Mouse (Mus musculus) brain, embryonic 14.5 days (tissue): ENCODE measurements around the gene Ston1.

Experiments used
- CTCF ChIP-seq: fragments of 200-500 bp; IDR thresholded peaks from 2 replicates; pipeline ENCODE4 v1.5.1; 2012; ENCODE audit warnings: inconsistent platforms, mild to moderate bottlenecking, moderate library complexity, borderline replicate concordance; ENCODE audit not compliant: insufficient read depth, insufficient read length; ENCODE audit errors: extremely low read depth
- POLR2A ChIP-seq: fragments of 200-500 bp; IDR thresholded peaks from 2 replicates; pipeline ENCODE4 v1.6.1; 2012; ENCODE audit warnings: mild to moderate bottlenecking, inconsistent platforms, borderline replicate concordance; ENCODE audit not compliant: poor library complexity, insufficient read depth, insufficient read length, severe bottlenecking; ENCODE audit errors: extremely low read depth

GRCm38 (mm10) chr17:88583411-88583810, 14.1 kb upstream of the Ston1 start:
- TF ChIP-seq POLR2A (no peak), CTCF (no peak)
